Mouse (Mus musculus) adrenal gland, postnatal 36 days (tissue): Measurements from ENCODE around the gene Pde6d. TPM values are rescaled to one million over a fixed set of nuclear protein-coding genes. Genes with fewer than 3 reads are reported as not detected.

Experiments used
- DNase-seq, 2 experiments: peaks; one replicate each; pipeline ENCODE4 v3.0.0; 2021; ENCODE audit warnings: mixed read lengths in 1 of 2
- long read RNA-seq, 2 experiments: library from polyadenylated mRNA; stranded (forward); transcript quantifications; one replicate each; pipeline ENCODE4 v2.0.0; 2021; ENCODE audit warnings: borderline sequencing depth in 2 of 2
- total RNA-seq, 2 experiments: library from RNA; stranded (reverse); gene quantifications; 2 replicates each; pipeline ENCODE4 v1.2.3; 2021

Pde6d gene
- total RNA-seq: 10 to 100 TPM; 31.2 to 35.7 TPM
- long read RNA-seq, experiment 1, transcript Pde6d-201 (5 exons, 1,159 nt): major isoform, 44 of 48 reads
- long read RNA-seq, experiment 1, partial matches to known transcripts: 0 of 48 reads
- long read RNA-seq, experiment 1, other reads (novel, unspliced or antisense): 4 of 48 reads
- long read RNA-seq, experiment 2, transcript Pde6d-201 (5 exons, 1,159 nt): major isoform, 19 of 22 reads
- long read RNA-seq, experiment 2, partial matches to known transcripts: 0 of 22 reads
- long read RNA-seq, experiment 2, other reads (novel, unspliced or antisense): 3 of 22 reads

- peak; percentile 96 to 97 for DNase-seq
Measured at GRCm38 (mm10) chr1:86582451-86583096, at the start of gene Pde6d, which contains the start of gene Cops7b. Pde6d (minus strand) TSS chr1:86582629. Cops7b (plus strand) TSS chr1:86582904.

GRCm38 (mm10) chr1:86630527-86630926 lies 48.1 kb upstream of the Pde6d start:
- no peak for DNase-seq

DNA sequence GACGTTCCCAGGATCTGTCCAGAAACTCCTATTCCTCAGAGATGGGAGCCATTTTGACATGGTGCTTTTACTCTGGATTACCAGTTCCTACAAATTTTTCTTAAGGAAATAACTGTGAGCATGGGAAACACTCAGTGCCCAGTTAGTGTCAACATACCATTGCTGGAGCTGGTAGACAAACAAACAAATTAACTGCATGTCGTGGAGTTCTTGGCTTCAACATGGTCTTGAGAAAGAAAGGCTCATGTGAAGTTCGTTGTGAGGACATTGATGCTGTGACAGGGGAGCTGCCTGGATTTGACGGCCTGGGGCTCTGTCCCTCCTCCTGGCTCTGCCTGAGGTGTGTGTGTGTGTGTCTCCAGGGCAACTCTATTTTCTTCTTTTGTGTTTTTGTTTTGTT lies 47.5 kb upstream of the Pde6d start:
- DNase-seq: no peak

DNA sequence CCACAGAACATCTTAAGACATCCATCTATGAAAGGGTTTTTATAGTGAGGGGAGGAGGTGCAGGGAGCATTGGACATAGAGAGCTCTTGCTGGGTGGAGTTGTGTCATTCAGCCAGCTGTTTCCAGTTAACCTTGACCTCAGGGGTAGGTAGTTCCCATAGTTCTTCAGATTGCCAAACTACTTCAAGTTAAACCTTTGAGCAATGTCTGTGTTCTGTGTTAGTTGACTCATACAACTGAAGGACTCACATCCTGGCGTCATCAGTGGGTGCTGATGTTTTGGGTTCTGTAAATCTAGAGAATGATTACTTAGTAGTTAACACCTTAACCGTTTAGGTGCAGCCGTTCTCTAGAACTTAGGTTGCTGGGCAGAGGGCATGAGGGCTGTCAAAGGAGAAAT lies 45.8 kb upstream of the Pde6d start:
- peak; percentile 27 to 40 for DNase-seq

DNA sequence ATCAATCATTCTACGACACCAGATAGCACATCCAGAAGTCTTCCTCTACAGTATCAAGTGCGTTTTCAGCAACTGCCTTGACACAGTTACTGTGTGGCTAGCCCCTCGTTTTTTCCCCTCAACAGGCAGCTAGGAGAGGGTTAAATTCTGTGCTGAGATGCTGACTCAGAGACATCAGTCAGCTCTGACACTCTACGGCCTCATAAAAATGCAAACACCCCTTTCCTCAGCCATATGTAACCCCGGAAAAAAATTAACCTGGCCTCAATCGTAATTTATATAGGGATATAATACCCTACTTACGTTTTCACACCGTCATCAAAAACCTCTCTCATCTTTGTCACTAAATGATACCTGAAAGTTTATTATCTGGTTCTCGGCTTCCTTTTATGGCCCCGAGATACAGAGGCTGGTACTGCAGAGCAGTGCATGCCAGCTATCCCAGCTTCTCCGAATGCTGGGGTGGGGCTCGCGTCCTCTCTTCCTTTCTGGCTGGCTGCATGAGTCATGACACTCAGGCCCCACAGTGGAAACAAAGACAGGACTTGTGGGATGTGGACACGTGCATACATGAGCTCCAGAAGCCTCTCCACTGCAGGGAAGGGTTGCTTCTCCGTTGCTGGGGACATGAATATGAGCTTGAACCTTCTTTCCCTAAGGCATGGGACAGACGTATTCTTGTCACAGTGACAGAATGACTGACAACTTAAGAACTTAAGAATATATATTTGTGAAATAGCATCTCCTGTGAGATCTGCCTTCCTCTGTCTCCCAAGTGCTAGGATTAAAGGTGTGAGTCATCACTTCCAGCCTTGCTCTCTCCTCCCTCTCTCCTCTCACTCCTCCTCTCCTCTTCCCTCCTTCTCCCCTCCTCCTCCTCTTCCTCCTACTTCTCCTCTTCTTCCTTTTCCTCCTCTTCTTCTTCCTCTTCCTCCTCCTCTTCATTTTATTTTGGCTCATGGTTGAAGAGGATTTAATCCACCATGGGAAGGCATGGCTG lies 40.9 kb upstream of the Pde6d start:
- peak; percentile 36 to 45 for DNase-seq

GRCm38 (mm10) chr1:86622296-86622695 lies 39.9 kb upstream of the Pde6d start:
- DNase-seq: peak; percentile 40 to 57

GRCm38 (mm10) chr1:86618454-86619125 lies 36.2 kb upstream of the Pde6d start:
- peak; percentile 77 to 78 for DNase-seq

DNA sequence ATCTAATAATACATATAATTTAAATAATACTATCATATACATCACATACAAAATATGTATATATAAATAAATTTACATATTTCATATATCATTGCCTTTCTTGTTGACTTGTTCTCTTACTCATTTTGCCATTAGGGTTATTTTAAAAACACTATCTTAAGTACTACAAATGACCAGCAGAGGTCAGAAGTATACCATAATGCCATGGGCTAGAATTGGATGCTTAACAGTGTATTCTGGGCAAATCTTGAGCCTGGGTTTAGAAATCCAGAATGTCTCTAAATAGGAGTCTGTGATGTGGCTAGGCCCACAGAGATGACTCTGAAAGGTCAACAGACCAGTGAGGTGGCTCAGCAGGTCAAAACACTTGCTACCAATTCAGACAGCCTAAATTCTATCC lies 31.8 kb upstream of the Pde6d start:
- DNase-seq: no peak

- DNase-seq: no peak
Measured at GRCm38 (mm10) chr1:86612081-86612480, 29.7 kb upstream of the Pde6d start.

DNA sequence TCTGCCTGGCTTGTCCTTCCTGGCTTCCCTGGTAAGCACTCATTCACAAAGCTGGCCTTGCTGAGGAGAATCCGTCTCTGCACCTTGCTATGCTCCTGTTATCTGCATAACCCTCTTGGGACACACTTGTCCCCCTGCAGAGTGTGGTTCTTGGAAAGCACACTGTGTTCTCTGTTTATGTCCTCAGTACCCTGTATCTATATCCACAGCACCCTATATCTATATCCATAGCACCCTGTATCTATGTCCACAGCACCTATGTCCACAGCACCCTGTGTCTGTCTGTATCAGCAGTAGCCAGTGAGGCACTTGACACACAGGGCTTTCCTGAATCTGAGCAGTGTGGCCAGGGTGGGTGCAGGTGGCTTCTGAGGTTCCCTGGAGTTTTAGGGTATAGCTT lies 28.5 kb upstream of the Pde6d start:
- no peak for DNase-seq

DNA sequence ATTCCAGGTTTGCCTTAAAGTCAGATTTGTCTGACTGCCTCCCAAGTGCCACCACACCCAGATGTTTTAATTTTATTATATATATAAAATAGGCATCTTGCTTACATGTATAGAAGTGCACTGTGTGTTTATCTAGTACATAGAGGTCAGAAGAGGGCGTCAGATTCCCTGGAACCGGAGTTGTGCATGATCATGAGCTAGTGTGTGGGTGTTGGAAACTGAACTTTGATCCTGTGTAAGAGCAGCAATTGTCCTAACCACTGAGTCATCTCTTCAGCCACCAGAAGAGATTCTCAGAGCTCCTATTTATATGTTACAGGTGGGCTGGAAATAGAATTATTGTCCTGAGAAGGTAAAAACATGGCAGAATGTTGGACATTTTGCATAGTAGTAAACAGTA lies 17.7 kb upstream of the Pde6d start:
- no peak for DNase-seq

DNA sequence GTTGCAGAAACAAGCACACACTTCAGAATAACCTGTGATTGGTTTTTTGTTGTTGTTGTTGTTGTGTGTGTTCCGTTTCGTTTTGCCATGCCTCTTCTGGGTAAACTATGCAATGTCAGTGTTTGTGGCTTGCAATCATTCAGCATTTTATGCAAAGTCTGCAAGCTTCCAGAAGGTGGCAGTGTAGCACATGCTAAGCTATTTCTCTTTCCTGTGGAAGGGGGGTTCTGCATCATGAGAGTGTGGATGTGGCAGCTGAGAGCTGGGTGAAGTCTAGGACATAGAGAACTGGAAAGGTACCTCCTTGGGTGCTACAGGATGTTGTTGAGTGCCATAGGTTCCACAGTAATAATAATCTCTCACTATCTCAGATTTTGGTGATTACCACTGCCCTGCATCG lies 16.1 kb upstream of the Pde6d start:
- DNase-seq: no peak

DNA sequence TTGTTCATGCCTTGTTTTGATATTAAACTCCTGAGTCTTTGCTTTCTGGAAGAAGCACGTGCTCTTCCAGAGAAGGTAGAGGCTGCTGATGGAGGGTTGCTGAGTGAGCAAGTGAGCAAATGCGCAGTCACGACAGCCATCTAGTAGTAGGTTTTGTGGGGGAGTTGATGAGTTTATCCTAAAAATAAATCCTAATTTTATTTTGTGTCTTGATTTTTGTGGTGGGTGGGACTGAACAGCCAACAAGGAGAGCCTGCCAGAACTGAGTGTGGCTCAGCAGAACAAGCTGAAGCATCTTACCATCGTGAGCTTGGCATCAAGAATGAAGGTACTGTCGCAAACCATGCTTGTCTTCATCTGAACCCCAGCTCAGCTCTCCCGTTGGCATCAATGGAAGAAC lies 14.1 kb upstream of the Pde6d start:
- DNase-seq: no peak

- no peak for DNase-seq
Measured at GRCm38 (mm10) chr1:86595315-86595714, 12.9 kb upstream of the Pde6d start.

GRCm38 (mm10) chr1:86594539-86594938 lies 12.1 kb upstream of the Pde6d start:
- DNase-seq: no peak

DNA sequence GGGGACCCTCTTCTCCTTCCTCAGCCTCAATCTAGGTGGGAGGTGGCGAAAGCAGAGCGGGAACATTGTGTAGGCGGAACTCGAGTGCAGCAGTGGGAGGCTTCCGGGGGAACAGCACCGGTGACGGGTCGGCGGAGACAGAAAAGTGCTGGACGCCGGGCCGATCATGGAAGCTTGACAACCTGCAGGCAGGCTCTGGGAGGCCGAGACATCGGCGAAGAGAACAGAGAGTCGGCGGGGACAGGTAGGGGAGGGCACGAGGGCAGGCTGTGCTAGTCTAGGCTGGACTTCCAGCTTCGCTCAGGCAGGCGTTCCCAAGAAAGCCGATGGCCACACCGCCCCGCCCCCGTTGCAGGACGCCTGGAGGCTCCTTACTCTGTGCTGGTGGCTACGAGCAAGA lies 4.6 kb upstream of the Pde6d start:
- DNase-seq: peak; percentile 84 to 85

GRCm38 (mm10) chr1:86583709-86584108 lies 1.3 kb upstream of the Pde6d start:
- DNase-seq: no peak

DNA sequence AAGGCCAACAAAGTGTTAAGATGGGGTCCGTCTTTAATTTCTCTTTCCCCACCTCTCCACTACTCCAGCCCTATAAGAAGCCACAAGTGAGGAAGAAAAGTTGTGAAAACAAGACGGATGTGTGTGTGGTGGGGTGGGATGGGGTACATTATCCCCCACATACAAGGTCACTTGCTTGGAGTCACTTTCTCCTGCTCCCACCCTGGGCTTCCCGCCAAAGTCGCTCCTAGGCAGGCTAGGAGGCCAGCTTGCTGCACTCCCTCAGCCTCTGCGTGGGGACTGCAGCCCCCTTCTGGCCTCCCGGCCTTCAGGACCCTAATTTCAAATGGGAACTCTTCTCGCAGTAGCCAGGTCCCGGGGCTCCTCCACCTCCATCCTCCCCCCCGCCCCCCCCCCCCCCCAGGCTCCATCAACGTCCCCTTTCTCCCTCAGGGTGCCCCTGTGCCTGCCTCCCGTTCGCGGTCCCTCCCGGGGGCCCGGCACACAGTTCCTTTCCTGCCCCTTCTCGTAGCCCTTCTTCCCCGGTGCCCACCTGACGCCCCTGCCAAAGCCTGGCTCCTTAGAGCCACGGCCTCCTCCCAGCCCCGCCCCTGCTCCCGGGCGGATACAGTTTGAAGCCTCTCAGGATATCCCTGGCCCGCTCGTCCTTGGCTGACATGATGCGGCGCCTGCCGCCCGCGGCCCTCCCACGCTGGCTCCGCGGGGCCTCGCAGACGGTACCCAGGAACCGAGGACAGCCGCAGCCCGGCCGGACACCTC lies 558 bp downstream of the Pde6d start:
- peak in 1 of 2 experiments; percentile 82 for DNase-seq

DNA sequence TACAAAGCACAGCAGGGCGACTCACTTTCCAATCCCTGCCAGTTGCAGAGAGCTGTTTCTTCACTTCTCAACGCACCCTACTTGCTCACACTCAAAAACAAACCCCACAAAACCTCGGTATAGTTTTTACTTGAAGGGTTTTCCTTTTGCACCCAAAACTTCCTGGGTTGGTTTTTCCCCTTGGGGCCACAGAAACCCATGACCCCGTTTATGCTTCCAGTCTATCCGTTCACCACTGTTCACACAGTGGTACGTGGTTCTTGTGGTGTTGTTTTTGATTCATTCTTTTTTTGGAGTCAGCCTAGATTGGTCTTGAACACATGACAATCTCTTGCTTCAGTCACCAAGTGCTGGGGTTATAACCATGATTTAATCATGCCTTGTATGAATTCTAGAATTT lies 2.0 kb downstream of the Pde6d start:
- DNase-seq: no peak

DNA sequence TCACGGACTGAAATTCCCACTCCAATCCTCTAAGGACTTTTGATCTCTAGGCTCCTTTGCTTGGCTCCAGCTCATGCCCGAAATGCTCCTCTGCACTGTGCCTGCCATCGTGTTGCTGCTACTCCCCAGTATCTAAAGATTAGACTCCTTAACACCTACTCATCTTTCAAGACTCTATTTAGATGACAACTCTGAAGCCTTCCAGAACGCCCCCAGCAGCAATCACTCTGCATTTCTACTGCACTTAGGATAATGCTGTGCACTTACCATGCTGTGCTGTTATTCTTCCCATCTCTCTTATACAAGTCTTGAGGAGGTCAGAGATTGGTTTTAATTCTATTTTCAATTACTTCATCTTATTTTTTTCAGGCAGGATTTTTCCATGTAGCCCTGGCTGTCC lies 10.5 kb downstream of the Pde6d start:
- no peak for DNase-seq

- DNase-seq: no peak
Measured at GRCm38 (mm10) chr1:86571381-86571780, 11.0 kb downstream of the Pde6d start.
